Mouse (Mus musculus) midbrain, embryonic 16.5 days (tissue): ENCODE data around the gene Cxcl13. TPM values are rescaled to one million over a fixed set of nuclear protein-coding genes. Genes with fewer than 3 reads are reported as not detected.

Experiments used
- ATAC-seq: fragments of 200-750 bp; cut with Nextera tagmentation; 2 replicates; pipeline ENCODE4 v1.8.0; 2017; ENCODE audit warnings: moderate TSS enrichment
- H3K27ac ChIP-seq: fragments of 300-500 bp; sonication (generic); 2 replicates; pipeline ENCODE4 v1.5.1; 2014; ENCODE audit warnings: mild to moderate bottlenecking, low read length, mixed read lengths
- H3K27me3 ChIP-seq: fragments of 300-500 bp; sonication (generic); 2 replicates; pipeline ENCODE4 v1.6.1; 2014; ENCODE audit warnings: low read depth, low read length, mixed read lengths; ENCODE audit not compliant: control insufficient read depth, insufficient read depth
- H3K36me3 ChIP-seq: fragments of 300-500 bp; sonication (generic); 2 replicates; pipeline ENCODE4 v1.6.1; 2014; ENCODE audit warnings: mild to moderate bottlenecking, low read length, moderate library complexity, mixed read lengths; ENCODE audit not compliant: control insufficient read depth, insufficient read depth
- H3K4me1 ChIP-seq: fragments of 300-500 bp; sonication (generic); 2 replicates; pipeline ENCODE4 v1.6.1; 2014; ENCODE audit warnings: mild to moderate bottlenecking, low read length, mixed read lengths; ENCODE audit not compliant: control insufficient read depth, insufficient read depth
- H3K4me2 ChIP-seq: fragments of 300-500 bp; sonication (generic); 2 replicates; pipeline ENCODE4 v1.6.1; 2014; ENCODE audit warnings: mild to moderate bottlenecking, low read length, mixed read lengths
- H3K4me3 ChIP-seq: fragments of 300-500 bp; sonication (generic); 2 replicates; pipeline ENCODE4 v1.5.1; 2014; ENCODE audit warnings: low read depth, mild to moderate bottlenecking, low read length, moderate library complexity, mixed read lengths
- H3K9ac ChIP-seq: fragments of 300-500 bp; sonication (generic); 2 replicates; pipeline ENCODE4 v1.6.1; 2014; ENCODE audit warnings: low read depth, low read length, mixed read lengths
- H3K9me3 ChIP-seq: fragments of 300-500 bp; sonication (generic); replicated peaks from 2 replicates; pipeline ENCODE4 v1.6.1; 2014; ENCODE audit warnings: mild to moderate bottlenecking, low read length, mixed read lengths; ENCODE audit not compliant: control insufficient read depth, poor library complexity, severe bottlenecking
- WGBS: fragments of 180-500 bp; shearing (Covaris S2); extraction: QIAGEN DNeasy Blood & Tissue Kit; methylation state at CpG from one replicate; pipeline ENCODE4 v1.1.7; 2014; 5-methylcytosine and 5-hydroxymethylcytosine counted together
- polyA plus RNA-seq: library from polyadenylated mRNA; unstranded; fragments of >200 nt; fragmentation: Nextera tagmentation; extraction: Ambion mirVana; gene quantifications from 2 replicates; pipeline ENCODE4 v1.2.1, GENCODE M21; 2015

Gene Cxcl13
- polyA plus RNA-seq, 1 experiment from 2014 or later: 0.79 TPM

GRCm38 (mm10) chr5:95938044-95938625 lies 18.6 kb upstream of the Cxcl13 start:
- H3K36me3 ChIP-seq: no peaks in the 10 kb centered on the region
- 86% methylated on average over 11 of the region's 11 CpGs for WGBS
- ATAC-seq: no peak
- H3K4me1 ChIP-seq: no peaks in the 10 kb centered on the region
- H3K27me3 ChIP-seq: no peaks in the 10 kb centered on the region
- H3K4me2 ChIP-seq: no peak overlapping the region
- H3K9ac ChIP-seq: no peak overlapping the region
- no peak overlapping the region for H3K27ac ChIP-seq
- H3K4me3 ChIP-seq: no peak overlapping the region
- H3K9me3 ChIP-seq: no peaks in the 10 kb centered on the region

GRCm38 (mm10) chr5:95940682-95941221 lies 16.0 kb upstream of the Cxcl13 start:
- Histone ChIP-seq H3K9ac (no peak overlapping the region), H3K4me1 (no peaks in the 10 kb centered on the region), H3K36me3 (no peaks in the 10 kb centered on the region), H3K27me3 (no peaks in the 10 kb centered on the region), H3K4me2 (no peak overlapping the region), H3K9me3 (no peaks in the 10 kb centered on the region), H3K4me3 (no peak overlapping the region), H3K27ac (no peak overlapping the region)
- WGBS: 63% methylated on average over 4 of the region's 4 CpGs
- no peak for ATAC-seq

GRCm38 (mm10) chr5:95941562-95941961 lies 15.2 kb upstream of the Cxcl13 start:
- H3K9me3 ChIP-seq: no peaks in the 10 kb centered on the region
- H3K9ac ChIP-seq: no peak overlapping the region
- H3K4me2 ChIP-seq: no peak overlapping the region
- 89% methylated on average over 7 of the region's 7 CpGs for WGBS
- H3K27me3 ChIP-seq: no peaks in the 10 kb centered on the region
- H3K4me3 ChIP-seq: no peak overlapping the region
- no peak for ATAC-seq
- H3K4me1 ChIP-seq: no peaks in the 10 kb centered on the region
- no peak overlapping the region for H3K27ac ChIP-seq
- no peaks in the 10 kb centered on the region for H3K36me3 ChIP-seq

- Histone ChIP-seq H3K4me1 (no peaks in the 10 kb centered on the region), H3K4me2 (no peak overlapping the region), H3K27me3 (no peaks in the 10 kb centered on the region), H3K4me3 (no peak overlapping the region), H3K9me3 (no peaks in the 10 kb centered on the region), H3K36me3 (no peaks in the 10 kb centered on the region), H3K27ac (no peak overlapping the region), H3K9ac (no peak overlapping the region)
- ATAC-seq: no peak
- 64% methylated on average over 3 of the region's 3 CpGs for WGBS
These were observed 11.6 kb upstream of the Cxcl13 start for GRCm38 (mm10) chr5:95945120-95945519.

GRCm38 (mm10) chr5:95946344-95946743 lies 10.4 kb upstream of the Cxcl13 start:
- H3K4me2 ChIP-seq: no peak overlapping the region
- no peaks in the 10 kb centered on the region for H3K9me3 ChIP-seq
- no peak overlapping the region for H3K9ac ChIP-seq
- no peak overlapping the region for H3K27ac ChIP-seq
- ATAC-seq: no peak
- H3K4me1 ChIP-seq: no peaks in the 10 kb centered on the region
- H3K27me3 ChIP-seq: no peaks in the 10 kb centered on the region
- 63% methylated on average over 2 of the region's 2 CpGs for WGBS
- H3K36me3 ChIP-seq: no peaks in the 10 kb centered on the region
- H3K4me3 ChIP-seq: no peak overlapping the region

GRCm38 (mm10) chr5:95948641-95949040 lies 8.1 kb upstream of the Cxcl13 start:
- Histone ChIP-seq H3K36me3 (no peaks in the 10 kb centered on the region), H3K27ac (no peak overlapping the region), H3K27me3 (no peaks in the 10 kb centered on the region), H3K4me3 (no peak overlapping the region), H3K9ac (no peak overlapping the region), H3K4me1 (no peaks in the 10 kb centered on the region), H3K4me2 (no peak overlapping the region), H3K9me3 (no peaks in the 10 kb centered on the region)
- peak; percentile 68 for ATAC-seq
- 64% methylated on average over 3 of the region's 3 CpGs for WGBS

- no peak for ATAC-seq
- WGBS: 53% methylated on average over 19 of the region's 19 CpGs
These were observed 6.6 kb upstream of the Cxcl13 start for GRCm38 (mm10) chr5:95949946-95950701.

GRCm38 (mm10) chr5:95964940-95965339 lies 8.2 kb downstream of the Cxcl13 start:
- Histone ChIP-seq H3K4me2 (no peak overlapping the region), H3K27me3 (no peaks in the 10 kb centered on the region), H3K27ac (no peak overlapping the region), H3K4me1 (no peaks in the 10 kb centered on the region), H3K9me3 (no peaks in the 10 kb centered on the region), H3K36me3 (no peaks in the 10 kb centered on the region), H3K4me3 (no peak overlapping the region), H3K9ac (no peak overlapping the region)
- ATAC-seq: no peak
- WGBS: 67% methylated on average over 2 of the region's 2 CpGs

More at GRCm38 (mm10) chr5:95949946-95950701, 6.6 kb upstream of the Cxcl13 start:
- Histone ChIP-seq H3K27me3 (no peaks in the 10 kb centered on the region), H3K4me3 (no peak overlapping the region), H3K4me2 (no peak overlapping the region), H3K9me3 (no peaks in the 10 kb centered on the region), H3K4me1 (no peaks in the 10 kb centered on the region), H3K36me3 (no peaks in the 10 kb centered on the region), H3K9ac (no peak overlapping the region), H3K27ac (no peak overlapping the region)

- no peak for ATAC-seq
- Histone ChIP-seq H3K4me2 (no peak overlapping the region), H3K36me3 (no peaks in the 10 kb centered on the region), H3K9me3 (no peaks in the 10 kb centered on the region), H3K27me3 (no peaks in the 10 kb centered on the region), H3K4me3 (no peak overlapping the region), H3K4me1 (no peaks in the 10 kb centered on the region), H3K27ac (no peak overlapping the region), H3K9ac (no peak overlapping the region)
- 62% methylated on average over 2 of the region's 2 CpGs for WGBS
These were observed 9.9 kb downstream of the Cxcl13 start for GRCm38 (mm10) chr5:95966621-95967020.
